Mouse (Mus musculus) neural tube, embryonic 12.5 days (tissue): ENCODE data around the gene Sgta. TPM values are rescaled to one million over a fixed set of nuclear protein-coding genes. Genes with fewer than 3 reads are reported as not detected.
"Not testable (repeated sequence)": the region's sequence is repeated elsewhere in the genome, so short reads cannot be mapped to it uniquely, and the experiment has no call there.

Experiments
- ATAC-seq: fragments of 200-750 bp; cut with Nextera tagmentation; 2 replicates; pipeline ENCODE4 v1.8.0; 2017; ENCODE audit warnings: low read depth, mild to moderate bottlenecking, moderate TSS enrichment, moderate library complexity; ENCODE audit not compliant: low FRiP score
- H3K27ac ChIP-seq: fragments of 300-500 bp; sonication (generic); 2 replicates; pipeline ENCODE4 v1.5.1; 2016
- H3K27me3 ChIP-seq: fragments of 300-500 bp; sonication (generic); replicated peaks from 2 replicates; pipeline ENCODE4 v1.6.1; 2016; ENCODE audit warnings: mild to moderate bottlenecking
- H3K36me3 ChIP-seq: fragments of 300-500 bp; sonication (generic); 2 replicates; pipeline ENCODE4 v1.6.1; 2016; ENCODE audit warnings: mild to moderate bottlenecking
- H3K4me1 ChIP-seq: fragments of 300-500 bp; sonication (generic); 2 replicates; pipeline ENCODE4 v1.6.1; 2016
- H3K4me2 ChIP-seq: fragments of 300-500 bp; sonication (generic); replicated peaks from 2 replicates; pipeline ENCODE4 v1.6.1; 2016; ENCODE audit warnings: mild to moderate bottlenecking
- H3K4me3 ChIP-seq: fragments of 300-500 bp; sonication (generic); 2 replicates; pipeline ENCODE4 v1.5.1; 2016
- H3K9ac ChIP-seq: fragments of 300-500 bp; sonication (generic); 2 replicates; pipeline ENCODE4 v1.6.1; 2016; ENCODE audit warnings: mild to moderate bottlenecking
- H3K9me3 ChIP-seq: fragments of 300-500 bp; sonication (generic); 2 replicates; pipeline ENCODE4 v1.6.1; 2016; ENCODE audit warnings: mild to moderate bottlenecking
- WGBS: fragments of 180-500 bp; shearing (Covaris S2); methylation state at CpG from one replicate; pipeline ENCODE4 v1.1.7; 2016; 5-methylcytosine and 5-hydroxymethylcytosine counted together
- polyA plus RNA-seq: library from polyadenylated mRNA; unstranded; fragments of >200 nt; fragmentation: Nextera tagmentation; extraction: Ambion mirVana; gene quantifications from 2 replicates; pipeline ENCODE4 v1.2.1, GENCODE M21; 2016

The Sgta gene
- polyA plus RNA-seq, 1 experiment from 2014 or later = 272 TPM

DNA sequence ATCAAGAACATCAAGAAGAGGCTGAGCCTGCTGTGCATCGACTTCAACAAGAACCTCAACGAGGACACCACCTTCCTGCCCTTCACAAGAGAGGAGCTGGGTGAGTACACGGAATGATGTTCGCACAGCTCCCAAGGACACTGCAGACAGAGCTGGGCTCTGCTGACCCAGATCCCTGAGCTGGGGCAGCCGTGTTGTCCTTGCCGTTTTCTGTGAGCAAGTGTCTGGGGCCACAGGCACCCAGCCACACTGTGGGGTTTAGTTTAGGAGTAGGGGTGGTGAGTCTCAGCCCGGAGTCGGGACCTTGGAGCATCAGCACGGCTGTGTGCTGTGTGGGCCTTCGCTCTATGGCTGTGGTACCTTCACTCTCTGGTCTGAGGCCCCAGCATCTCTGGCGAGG, 17.9 kb upstream of the Sgta start:
- no peaks in the 10 kb centered on the region for H3K4me1 ChIP-seq
- H3K36me3 ChIP-seq = peaks cover 95% of the 10 kb centered on the region
- no peak for ATAC-seq
- 97% methylated on average over 11 of the region's 11 CpGs for WGBS
- H3K9me3 ChIP-seq = no peaks in the 10 kb centered on the region
- no peak overlapping the region for H3K27ac ChIP-seq
- no peak overlapping the region for H3K4me3 ChIP-seq
- no peaks in the 10 kb centered on the region for H3K27me3 ChIP-seq
- no peak overlapping the region for H3K9ac ChIP-seq
- H3K4me2 ChIP-seq = no peak overlapping the region

- Histone ChIP-seq H3K27ac (no peak overlapping the region), H3K9ac (no peak overlapping the region), H3K36me3 (peaks cover 88% of the 10 kb centered on the region), H3K4me1 (peaks cover 3% of the 10 kb centered on the region; the same call in 1 of the 2 replicates), H3K9me3 (no peaks in the 10 kb centered on the region), H3K27me3 (no peaks in the 10 kb centered on the region), H3K4me2 (no peak overlapping the region), H3K4me3 (no peak overlapping the region)
- WGBS = 100% methylated on average over 1 of the region's 1 CpGs
- ATAC-seq = no peak
Measured at GRCm38 (mm10) chr10:81076356-81076755, 16.4 kb upstream of the Sgta start.

GRCm38 (mm10) chr10:81075734-81076133, 15.8 kb upstream of the Sgta start:
- Histone ChIP-seq H3K27ac (no peak overlapping the region), H3K27me3 (no peaks in the 10 kb centered on the region), H3K4me1 (peaks cover 9% of the 10 kb centered on the region), H3K36me3 (peaks cover 82% of the 10 kb centered on the region), H3K9ac (no peak overlapping the region), H3K4me2 (no peak overlapping the region), H3K4me3 (no peak overlapping the region), H3K9me3 (no peaks in the 10 kb centered on the region)
- 62% methylated on average over 8 of the region's 8 CpGs for WGBS
- ATAC-seq = no peak

DNA sequence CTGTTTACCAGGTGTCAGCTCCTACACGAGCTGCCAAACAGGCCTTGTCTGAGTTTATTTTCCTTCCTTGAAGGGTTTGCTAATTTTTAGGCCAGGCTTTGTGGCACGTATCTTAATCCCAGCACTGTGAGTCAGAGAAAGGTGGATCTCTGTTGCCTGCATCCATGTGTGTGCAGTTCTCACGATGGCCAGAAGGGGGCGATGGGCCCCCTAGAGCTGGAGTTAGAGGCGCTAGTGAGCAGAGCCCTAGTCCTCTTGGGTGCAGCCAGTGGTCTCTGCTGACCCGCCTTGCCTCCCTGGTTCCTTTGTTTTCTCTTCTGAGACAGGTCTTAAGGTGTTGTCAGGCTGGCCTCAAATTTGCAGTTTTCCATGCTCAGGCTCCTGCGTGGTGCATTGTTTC, 13.5 kb upstream of the Sgta start:
- no peak overlapping the region for H3K4me2 ChIP-seq
- H3K27me3 ChIP-seq = no peaks in the 10 kb centered on the region
- no peak overlapping the region for H3K9ac ChIP-seq
- H3K9me3 ChIP-seq = no peaks in the 10 kb centered on the region
- no peak overlapping the region for H3K27ac ChIP-seq
- peaks cover 20% of the 10 kb centered on the region for H3K4me1 ChIP-seq
- no peak overlapping the region for H3K4me3 ChIP-seq
- peaks cover 59% of the 10 kb centered on the region for H3K36me3 ChIP-seq
- WGBS = 68% methylated on average over 7 of the region's 7 CpGs
- no peak for ATAC-seq

GRCm38 (mm10) chr10:81072290-81072689, 12.3 kb upstream of the Sgta start:
- Histone ChIP-seq H3K9ac (no peak overlapping the region), H3K4me1 (peaks cover 20% of the 10 kb centered on the region), H3K4me3 (no peak overlapping the region), H3K27ac (no peak overlapping the region), H3K4me2 (no peak overlapping the region), H3K27me3 (no peaks in the 10 kb centered on the region), H3K9me3 (no peaks in the 10 kb centered on the region), H3K36me3 (peaks cover 48% of the 10 kb centered on the region)
- WGBS = 94% methylated on average over 8 of the region's 8 CpGs
- ATAC-seq = no peak

- peak within 1 kb of the TSS; percentile 81 for H3K9ac ChIP-seq
Measured at GRCm38 (mm10) chr10:81069836-81070235, 9.9 kb upstream of the Sgta start, which contains the start of gene Thop1. TSS of gene Thop1 (plus strand) at chr10:81070035.

DNA sequence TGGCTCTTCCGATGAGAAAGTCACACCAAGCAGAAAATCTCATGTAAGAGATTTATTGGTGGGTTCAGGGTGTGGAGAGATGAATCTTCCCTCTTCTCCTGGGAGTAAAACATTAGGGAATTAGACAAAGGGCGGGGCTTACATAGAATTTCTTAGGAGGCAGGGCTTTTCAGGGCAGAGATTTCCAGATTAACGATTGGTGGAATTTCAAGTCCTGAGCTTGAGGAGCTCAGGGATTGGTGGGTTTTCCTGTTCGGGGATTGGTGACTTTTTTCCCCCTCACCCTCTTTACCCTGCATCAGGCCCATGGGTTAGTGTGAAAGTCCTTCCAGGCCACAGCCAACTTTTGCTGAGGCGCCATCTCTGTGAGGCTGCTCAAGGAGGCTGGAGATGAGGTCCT, 8.7 kb upstream of the Sgta start:
- Histone ChIP-seq H3K9ac (0 out of 2 replicates have a peak overlapping the region, but pooled peaks have one; percentile 48), H3K27me3 (no peaks in the 10 kb centered on the region), H3K36me3 (peaks cover 13% of the 10 kb centered on the region), H3K4me2 (no peak overlapping the region), H3K4me3 (no peak overlapping the region), H3K4me1 (peaks cover 20% of the 10 kb centered on the region), H3K9me3 (no peaks in the 10 kb centered on the region), H3K27ac (no peak overlapping the region)
- 79% methylated on average over 5 of the region's 5 CpGs for WGBS
- ATAC-seq = no peak

More at GRCm38 (mm10) chr10:81069836-81070235, 9.9 kb upstream of the Sgta start, which contains the start of gene Thop1:
- peak within 1 kb of the TSS; percentile 82 for H3K4me2 ChIP-seq
- H3K27ac ChIP-seq = no peak within 1 kb of the TSS
- H3K4me1 ChIP-seq = peaks cover 20% of the 10 kb centered on the region
- peak within 1 kb of the TSS; percentile 74 for H3K4me3 ChIP-seq
- peaks cover 24% of the 10 kb centered on the region for H3K36me3 ChIP-seq
- no peaks in the 10 kb centered on the region for H3K27me3 ChIP-seq
- ATAC-seq = peak; percentile 93
- no peaks in the 10 kb centered on the region for H3K9me3 ChIP-seq
- WGBS = under 1% methylated on average over 35 of the region's 35 CpGs

- H3K9me3 ChIP-seq, H3K27me3 ChIP-seq, H3K9ac ChIP-seq, H3K27ac ChIP-seq, ATAC-seq, H3K4me2 ChIP-seq, H3K36me3 ChIP-seq, H3K4me1 ChIP-seq, H3K4me3 ChIP-seq: not testable (repeated sequence)
- WGBS = 91% methylated on average over 8 of the region's 8 CpGs
Measured at GRCm38 (mm10) chr10:81064519-81064918, 4.5 kb upstream of the Sgta start.

- Histone ChIP-seq H3K4me1 (peaks cover 18% of the 10 kb centered on the region), H3K9ac (no peak overlapping the region), H3K27ac (no peak overlapping the region), H3K9me3 (no peaks in the 10 kb centered on the region), H3K36me3 (peaks cover 6% of the 10 kb centered on the region; the same call in 1 of the 2 replicates), H3K4me3 (no peak overlapping the region), H3K27me3 (no peaks in the 10 kb centered on the region), H3K4me2 (no peak overlapping the region)
- WGBS = 64% methylated on average over 4 of the region's 4 CpGs
- no peak for ATAC-seq
Measured at GRCm38 (mm10) chr10:81062710-81063109, 2.7 kb upstream of the Sgta start.

DNA sequence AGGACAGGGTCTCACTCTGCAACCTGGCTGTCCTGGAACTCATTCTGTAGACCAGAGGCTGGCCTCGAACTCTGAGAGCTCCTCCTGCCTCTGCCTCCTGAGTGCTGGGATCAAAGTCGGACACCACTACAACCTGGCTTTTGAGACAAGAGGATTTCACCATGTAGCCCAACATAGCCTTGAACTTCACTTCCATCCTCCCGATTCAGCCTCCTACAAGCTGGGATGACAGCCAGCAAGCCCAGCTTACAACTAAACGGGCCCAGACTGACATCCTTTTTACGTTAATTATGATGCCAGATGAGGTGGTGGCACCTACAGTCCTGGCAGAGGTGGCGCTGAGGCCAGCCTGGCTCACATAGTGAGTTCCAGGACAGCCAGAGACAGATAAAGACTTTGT, 1.1 kb downstream of the Sgta start:
- no peak for ATAC-seq

DNA sequence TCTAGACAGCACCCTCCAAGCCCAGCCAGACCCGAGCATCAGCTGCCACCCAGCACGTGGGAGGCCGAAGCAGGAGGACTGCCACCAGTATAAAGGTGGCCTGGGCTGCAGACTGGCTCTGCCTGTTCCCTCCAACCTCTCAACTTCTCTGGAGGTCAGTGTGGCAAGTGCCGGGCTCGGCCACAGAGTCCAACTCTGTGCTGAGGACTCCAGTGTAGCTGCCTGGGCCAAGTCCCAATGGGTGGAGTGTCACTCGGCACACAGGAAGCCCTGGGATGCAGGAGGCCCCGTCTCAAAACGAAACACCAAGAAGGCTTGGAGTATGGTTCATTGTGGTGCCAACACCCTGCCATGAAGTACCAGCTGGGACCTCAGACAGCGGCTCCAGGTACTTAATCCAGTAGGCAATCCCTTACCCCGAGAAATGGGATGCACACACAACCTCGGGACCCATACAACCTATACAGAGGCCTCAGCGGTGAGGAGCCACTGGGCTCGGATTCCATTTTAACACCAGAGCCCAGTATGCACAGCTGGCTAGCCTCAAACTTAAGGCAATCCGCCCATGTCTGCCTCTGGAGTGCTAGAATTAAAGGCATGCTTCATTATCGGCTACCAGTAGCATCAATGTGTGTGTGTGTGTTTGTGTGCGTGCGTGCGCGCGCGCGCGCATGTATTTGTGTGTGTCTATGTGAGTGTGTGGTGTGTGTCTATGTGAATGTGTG, 2.4 kb downstream of the Sgta start:
- Histone ChIP-seq H3K27ac (no peak overlapping the region), H3K9me3 (no peaks in the 10 kb centered on the region), H3K36me3 (peaks cover 24% of the 10 kb centered on the region), H3K27me3 (no peaks in the 10 kb centered on the region), H3K4me3 (no peak overlapping the region), H3K4me1 (peaks cover 39% of the 10 kb centered on the region), H3K9ac (0 out of 2 replicates have a peak overlapping the region, but pooled peaks have one; percentile 38), H3K4me2 (no peak overlapping the region)
- 95% methylated on average over 23 of the region's 23 CpGs for WGBS
- no peak for ATAC-seq

More for the DNA sequence above, 1.1 kb downstream of the Sgta start:
- Histone ChIP-seq H3K9ac (0 out of 2 replicates have a peak overlapping the region, but pooled peaks have one; percentile 78), H3K36me3 (peaks cover 22% of the 10 kb centered on the region), H3K4me2 (peak overlapping the region; percentile 80), H3K4me1 (peaks cover 39% of the 10 kb centered on the region), H3K27me3 (no peaks in the 10 kb centered on the region), H3K4me3 (no peak overlapping the region), H3K27ac (no peak overlapping the region), H3K9me3 (no peaks in the 10 kb centered on the region)
- 91% methylated on average over 6 of the region's 6 CpGs for WGBS

- Histone ChIP-seq H3K9ac (0 out of 2 replicates have a peak overlapping the region, but pooled peaks have one; percentile 17), H3K4me1 (peaks cover 39% of the 10 kb centered on the region), H3K36me3 (peaks cover 41% of the 10 kb centered on the region)
- 84% methylated on average over 11 of the region's 11 CpGs for WGBS
- H3K27me3 ChIP-seq, H3K4me3 ChIP-seq, H3K9me3 ChIP-seq, H3K4me2 ChIP-seq, H3K27ac ChIP-seq, ATAC-seq: not testable (repeated sequence)
Measured at GRCm38 (mm10) chr10:81055802-81056340, 4.1 kb downstream of the Sgta start.
